Mouse (Mus musculus): ENCODE results near the gene Gsdmc4. TPM values are rescaled to one million over a fixed set of nuclear protein-coding genes. Genes with fewer than 3 reads are reported as not detected.
"Not testable (repeated sequence)": the region's sequence is repeated elsewhere in the genome, so short reads cannot be mapped to it uniquely, and the experiment has no call there.

The Gsdmc4 gene
- polyA plus RNA-seq, 1 experiment from 2014 or later: 0.43 TPM

- Histone ChIP-seq H3K4me3 (ENCODE audit: low read length) (no peak overlapping the region), H3K9me3 (ENCODE audit: control insufficient read depth, low read length) (no peaks in the 10 kb centered on the region), H3K27me3 (replicated peaks; ENCODE audit: control insufficient read depth, insufficient read depth, low read length) (no peaks in the 10 kb centered on the region), H3K36me3 (ENCODE audit: control insufficient read depth, insufficient read depth, low read length) (0 out of 2 replicates have a peak, but pooled peaks cover 3% of the 10 kb centered on the region), H3K4me1 (ENCODE audit: control insufficient read depth, insufficient read depth, low read length) (no peaks in the 10 kb centered on the region), H3K9ac (ENCODE audit: low read depth, low read length) (no peak overlapping the region), H3K27ac (ENCODE audit: low read length) (no peak overlapping the region), H3K4me2 (ENCODE audit: low read depth, low read length) (no peak overlapping the region)
- 92% methylated on average over 1 of the region's 1 CpGs for WGBS
- ATAC-seq: no peak
Observed at GRCm38 (mm10) chr15:63924484-63924883, 12.4 kb upstream of the Gsdmc4 start.

- 8% methylated on average over 2 of the region's 5 CpGs for WGBS
- ATAC-seq: peak; percentile 62
- H3K27ac ChIP-seq (ENCODE audit: low read length): not testable (repeated sequence)
Observed at GRCm38 (mm10) chr15:63921618-63922017, 9.5 kb upstream of the Gsdmc4 start.

DNA sequence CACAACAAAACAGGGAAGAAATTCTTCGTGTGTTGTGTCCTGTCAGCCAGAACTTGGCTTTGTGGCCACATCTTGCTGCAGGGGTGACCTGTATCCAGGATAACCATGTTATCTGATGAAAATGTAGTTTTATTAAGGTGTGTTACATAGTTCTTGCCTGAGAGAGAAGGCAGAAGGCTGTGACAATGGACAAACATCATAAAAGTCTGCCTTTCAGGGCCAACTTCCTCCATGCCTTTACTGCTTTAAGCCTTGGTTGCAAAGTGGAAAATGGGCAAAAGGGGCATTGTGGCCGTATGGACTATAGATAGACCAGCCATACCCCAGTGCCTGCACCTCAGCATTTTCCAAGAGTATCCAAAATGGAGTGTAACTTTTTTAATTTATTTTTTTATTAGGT lies 7.6 kb upstream of the Gsdmc4 start:
- WGBS: 44% methylated on average over 1 of the region's 2 CpGs

More at GRCm38 (mm10) chr15:63921618-63922017, 9.5 kb upstream of the Gsdmc4 start:
- not testable (repeated sequence) for H3K4me1 ChIP-seq (ENCODE audit: control insufficient read depth, insufficient read depth, low read length); H3K36me3 ChIP-seq (ENCODE audit: control insufficient read depth, insufficient read depth, low read length); H3K9me3 ChIP-seq (ENCODE audit: control insufficient read depth, low read length); H3K9ac ChIP-seq (ENCODE audit: low read depth, low read length); H3K27me3 ChIP-seq (replicated peaks; ENCODE audit: control insufficient read depth, insufficient read depth, low read length); H3K4me3 ChIP-seq (ENCODE audit: low read length); H3K4me2 ChIP-seq (ENCODE audit: low read depth, low read length)

DNA sequence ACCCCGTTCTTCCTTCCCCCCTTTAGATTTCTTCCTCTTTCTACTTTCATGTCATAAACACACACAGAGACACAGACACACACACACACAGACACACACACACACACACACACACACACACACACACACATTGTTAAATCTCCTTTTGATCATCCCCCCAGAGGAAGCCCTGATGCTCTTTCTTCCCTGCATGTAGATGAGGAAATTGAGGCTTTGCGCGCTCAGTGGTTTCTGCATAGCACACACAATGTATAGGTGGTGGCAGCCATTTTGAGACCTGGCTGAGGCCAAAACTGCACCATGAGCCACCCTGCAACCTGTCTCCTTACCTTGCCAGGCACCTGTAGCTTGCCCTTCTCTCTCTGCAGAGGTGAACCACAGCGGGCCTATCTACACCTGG lies 4.5 kb upstream of the Gsdmc4 start:
- not testable (repeated sequence) for H3K4me1 ChIP-seq (ENCODE audit: control insufficient read depth, insufficient read depth, low read length); H3K4me2 ChIP-seq (ENCODE audit: low read depth, low read length); H3K27me3 ChIP-seq (replicated peaks; ENCODE audit: control insufficient read depth, insufficient read depth, low read length); H3K4me3 ChIP-seq (ENCODE audit: low read length); H3K9ac ChIP-seq (ENCODE audit: low read depth, low read length); H3K27ac ChIP-seq (ENCODE audit: low read length); H3K9me3 ChIP-seq (ENCODE audit: control insufficient read depth, low read length); ATAC-seq; H3K36me3 ChIP-seq (ENCODE audit: control insufficient read depth, insufficient read depth, low read length)
- WGBS: 81% methylated on average over 4 of the region's 4 CpGs

More for the DNA sequence above, 7.6 kb upstream of the Gsdmc4 start:
- H3K9ac ChIP-seq (ENCODE audit: low read depth, low read length); H3K4me3 ChIP-seq (ENCODE audit: low read length); H3K9me3 ChIP-seq (ENCODE audit: control insufficient read depth, low read length); H3K4me1 ChIP-seq (ENCODE audit: control insufficient read depth, insufficient read depth, low read length); H3K27ac ChIP-seq (ENCODE audit: low read length); H3K4me2 ChIP-seq (ENCODE audit: low read depth, low read length); H3K36me3 ChIP-seq (ENCODE audit: control insufficient read depth, insufficient read depth, low read length); H3K27me3 ChIP-seq (replicated peaks; ENCODE audit: control insufficient read depth, insufficient read depth, low read length): not testable (repeated sequence)
- peak; percentile 69 for ATAC-seq

- H3K4me2 ChIP-seq (ENCODE audit: low read depth, low read length); ATAC-seq; H3K9ac ChIP-seq (ENCODE audit: low read depth, low read length); H3K9me3 ChIP-seq (ENCODE audit: control insufficient read depth, low read length); H3K4me3 ChIP-seq (ENCODE audit: low read length); H3K27me3 ChIP-seq (replicated peaks; ENCODE audit: control insufficient read depth, insufficient read depth, low read length); H3K4me1 ChIP-seq (ENCODE audit: control insufficient read depth, insufficient read depth, low read length); H3K36me3 ChIP-seq (ENCODE audit: control insufficient read depth, insufficient read depth, low read length); H3K27ac ChIP-seq (ENCODE audit: low read length): not testable (repeated sequence)
Observed at GRCm38 (mm10) chr15:63909896-63910295, 2.2 kb downstream of the Gsdmc4 start.

GRCm38 (mm10) chr15:63895560-63896353 lies 16.3 kb downstream of the Gsdmc4 start:
- not testable (repeated sequence) for ATAC-seq; H3K4me2 ChIP-seq (ENCODE audit: low read depth, low read length); H3K4me3 ChIP-seq (ENCODE audit: low read length); H3K4me1 ChIP-seq (ENCODE audit: control insufficient read depth, insufficient read depth, low read length); H3K36me3 ChIP-seq (ENCODE audit: control insufficient read depth, insufficient read depth, low read length); H3K27me3 ChIP-seq (replicated peaks; ENCODE audit: control insufficient read depth, insufficient read depth, low read length); H3K9me3 ChIP-seq (ENCODE audit: control insufficient read depth, low read length); H3K9ac ChIP-seq (ENCODE audit: low read depth, low read length); H3K27ac ChIP-seq (ENCODE audit: low read length)
- 33% methylated on average over 9 of the region's 9 CpGs for WGBS

DNA sequence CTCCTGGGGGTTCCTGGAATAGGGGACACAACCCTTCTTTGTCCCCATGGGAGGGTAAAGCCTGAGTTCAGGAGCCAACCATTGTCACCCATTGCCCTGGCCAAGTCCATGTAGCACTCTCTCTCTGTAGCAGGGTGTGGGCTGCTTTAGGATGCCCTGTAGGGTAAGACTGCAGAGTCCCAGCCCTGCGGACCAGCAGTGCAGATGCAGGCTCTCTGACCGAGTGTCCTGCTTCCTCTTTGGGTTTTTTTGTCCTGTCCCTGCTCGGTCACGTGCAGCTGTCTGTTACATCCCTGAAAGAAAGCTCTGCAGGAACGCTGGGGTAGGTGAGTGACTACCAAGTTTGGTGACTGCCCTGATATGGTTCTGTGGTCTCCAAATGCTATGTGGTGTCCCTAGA lies 23.7 kb downstream of the Gsdmc4 start:
- not testable (repeated sequence) for H3K9me3 ChIP-seq (ENCODE audit: control insufficient read depth, low read length); H3K4me1 ChIP-seq (ENCODE audit: control insufficient read depth, insufficient read depth, low read length); H3K4me3 ChIP-seq (ENCODE audit: low read length); ATAC-seq; H3K27ac ChIP-seq (ENCODE audit: low read length); H3K4me2 ChIP-seq (ENCODE audit: low read depth, low read length); H3K36me3 ChIP-seq (ENCODE audit: control insufficient read depth, insufficient read depth, low read length); H3K27me3 ChIP-seq (replicated peaks; ENCODE audit: control insufficient read depth, insufficient read depth, low read length); H3K9ac ChIP-seq (ENCODE audit: low read depth, low read length)
- WGBS: 77% methylated on average over 3 of the region's 5 CpGs

- H3K9me3 ChIP-seq (ENCODE audit: control insufficient read depth, low read length); H3K9ac ChIP-seq (ENCODE audit: low read depth, low read length); H3K4me1 ChIP-seq (ENCODE audit: control insufficient read depth, insufficient read depth, low read length); H3K36me3 ChIP-seq (ENCODE audit: control insufficient read depth, insufficient read depth, low read length); H3K4me3 ChIP-seq (ENCODE audit: low read length); H3K27me3 ChIP-seq (replicated peaks; ENCODE audit: control insufficient read depth, insufficient read depth, low read length); H3K27ac ChIP-seq (ENCODE audit: low read length); H3K4me2 ChIP-seq (ENCODE audit: low read depth, low read length): not testable (repeated sequence)
- WGBS: no CpG with 5 or more reads among the region's 5 CpGs
- ATAC-seq: peak; percentile 62; the same call in 1 of the 2 replicates
Observed at GRCm38 (mm10) chr15:63887949-63888348, 24.1 kb downstream of the Gsdmc4 start.

DNA sequence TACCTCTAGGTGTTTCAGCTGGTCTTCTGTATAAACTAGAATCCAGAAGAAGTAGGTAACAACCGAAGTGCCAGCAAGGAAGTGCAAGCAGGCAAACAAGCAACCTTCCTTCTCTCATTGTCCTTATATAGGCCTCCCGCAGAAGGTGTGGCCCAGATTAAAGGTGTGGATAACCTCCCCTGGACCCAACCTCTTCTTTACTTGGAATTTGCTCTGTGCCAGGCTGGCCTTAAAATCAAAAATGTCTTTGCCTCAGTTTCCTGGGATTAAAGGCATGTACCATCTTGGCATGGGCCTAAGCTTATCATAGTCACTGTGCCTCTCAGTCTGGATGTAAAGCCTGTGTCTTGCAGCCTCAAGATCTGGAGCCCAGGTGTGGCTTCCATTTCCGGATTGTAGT lies 33.6 kb downstream of the Gsdmc4 start, which contains the start of gene Gsdmc3:
Gsdmc3 (minus strand) TSS at position 101 of the 400 bp plus-strand sequence.
- not testable (repeated sequence) for H3K4me1 ChIP-seq (ENCODE audit: control insufficient read depth, insufficient read depth, low read length); H3K27ac ChIP-seq (ENCODE audit: low read length); H3K27me3 ChIP-seq (replicated peaks; ENCODE audit: control insufficient read depth, insufficient read depth, low read length); H3K9ac ChIP-seq (ENCODE audit: low read depth, low read length); ATAC-seq; H3K4me3 ChIP-seq (ENCODE audit: low read length); H3K9me3 ChIP-seq (ENCODE audit: control insufficient read depth, low read length); H3K4me2 ChIP-seq (ENCODE audit: low read depth, low read length); H3K36me3 ChIP-seq (ENCODE audit: control insufficient read depth, insufficient read depth, low read length)
- WGBS: 86% methylated on average over 1 of the region's 3 CpGs

GRCm38 (mm10) chr15:63876160-63876559 lies 35.9 kb downstream of the Gsdmc4 start:
- H3K9me3 ChIP-seq (ENCODE audit: control insufficient read depth, low read length); H3K9ac ChIP-seq (ENCODE audit: low read depth, low read length); ATAC-seq; H3K27me3 ChIP-seq (replicated peaks; ENCODE audit: control insufficient read depth, insufficient read depth, low read length); H3K4me3 ChIP-seq (ENCODE audit: low read length); H3K4me2 ChIP-seq (ENCODE audit: low read depth, low read length); H3K4me1 ChIP-seq (ENCODE audit: control insufficient read depth, insufficient read depth, low read length); H3K36me3 ChIP-seq (ENCODE audit: control insufficient read depth, insufficient read depth, low read length); H3K27ac ChIP-seq (ENCODE audit: low read length): not testable (repeated sequence)

All from intestine, embryonic 16.5 days (tissue).